Mouse (Mus musculus) liver, embryonic 13.5 days (tissue): ENCODE data around the gene Vmn2r84. TPM values are rescaled to one million over a fixed set of nuclear protein-coding genes. Genes with fewer than 3 reads are reported as not detected.
"Not testable (repeated sequence)": the region's sequence is repeated elsewhere in the genome, so short reads cannot be mapped to it uniquely, and the experiment has no call there.

ENCODE experiments used
- ATAC-seq: fragments of 200-750 bp; cut with Nextera tagmentation; 2 replicates; pipeline ENCODE4 v1.8.0; 2017; ENCODE audit warnings: low read depth, mild to moderate bottlenecking, moderate number of reproducible peaks, moderate library complexity
- DNase-seq: peaks from one replicate; pipeline ENCODE4 v3.0.0; 2022
- H3K27ac ChIP-seq: fragments of 300-500 bp; sonication (generic); 2 replicates; pipeline ENCODE4 v1.5.1; 2015; ENCODE audit warnings: moderate library complexity, mild to moderate bottlenecking, inconsistent platforms
- H3K27me3 ChIP-seq: fragments of 300-500 bp; sonication (generic); 2 replicates; pipeline ENCODE4 v1.6.1; 2015; ENCODE audit warnings: mild to moderate bottlenecking, inconsistent platforms
- H3K36me3 ChIP-seq: fragments of 300-500 bp; sonication (generic); 2 replicates; pipeline ENCODE4 v1.6.1; 2015; ENCODE audit warnings: mild to moderate bottlenecking, inconsistent platforms
- H3K4me1 ChIP-seq: fragments of 300-500 bp; sonication (generic); replicated peaks from 2 replicates; pipeline ENCODE4 v1.6.1; 2015; ENCODE audit warnings: inconsistent platforms
- H3K4me2 ChIP-seq: fragments of 300-500 bp; sonication (generic); 2 replicates; pipeline ENCODE4 v1.6.1; 2015; ENCODE audit warnings: inconsistent platforms, mild to moderate bottlenecking, moderate library complexity
- H3K4me3 ChIP-seq: fragments of 300-500 bp; sonication (generic); replicated peaks from 2 replicates; pipeline ENCODE4 v1.5.1; 2015; ENCODE audit warnings: mild to moderate bottlenecking, inconsistent platforms
- H3K9ac ChIP-seq: fragments of 300-500 bp; sonication (generic); 2 replicates; pipeline ENCODE4 v1.6.1; 2015; ENCODE audit warnings: mild to moderate bottlenecking, inconsistent platforms
- H3K9me3 ChIP-seq: fragments of 300-500 bp; sonication (generic); replicated peaks from 2 replicates; pipeline ENCODE4 v1.6.1; 2016; ENCODE audit warnings: inconsistent platforms
- WGBS: fragments of 180-500 bp; shearing (Covaris S2); methylation state at CpG from one replicate; pipeline ENCODE4 v1.1.7; 2015; ENCODE audit not compliant: insufficient replicate concordance; 5-methylcytosine and 5-hydroxymethylcytosine counted together
- polyA plus RNA-seq: library from polyadenylated mRNA; unstranded; fragments of >200 nt; fragmentation: Nextera tagmentation; extraction: Ambion mirVana; gene quantifications from 2 replicates; pipeline ENCODE4 v1.2.1, GENCODE M21; 2015

The Vmn2r84 gene
- polyA plus RNA-seq, 1 experiment from 2014 or later = 0.01 TPM

DNA sequence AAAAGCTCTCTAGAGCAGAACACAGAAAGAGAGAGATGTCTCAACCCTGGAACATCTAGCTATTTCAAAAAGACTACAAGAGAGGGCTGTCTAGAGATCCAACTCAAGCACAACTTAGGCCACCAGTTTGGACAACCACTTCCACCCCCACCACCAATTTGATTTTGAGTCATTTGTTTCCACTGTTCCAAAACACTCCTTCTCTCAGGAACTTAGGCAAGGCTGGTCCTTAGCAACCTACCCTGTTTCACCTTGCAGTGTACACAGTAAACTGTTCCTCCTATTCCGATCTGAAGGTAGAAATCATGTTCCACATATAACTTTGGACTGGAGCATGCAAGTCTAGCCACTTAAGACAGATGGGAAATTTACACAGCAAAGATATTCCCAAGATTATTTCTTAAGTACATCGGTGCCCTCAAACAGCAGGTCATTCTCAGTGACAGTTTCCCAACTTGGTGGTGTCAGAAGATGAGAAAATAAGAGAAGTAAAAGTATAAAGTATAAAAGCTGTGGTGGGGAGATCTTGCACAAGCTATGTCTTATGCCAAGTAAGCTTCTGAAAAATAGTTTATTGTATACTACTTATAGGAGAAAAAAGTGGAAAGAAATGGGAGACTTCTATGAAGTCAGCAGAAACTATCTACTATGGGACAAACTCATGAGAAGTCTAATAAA is 24.0 kb downstream of the Vmn2r84 start:
- Histone ChIP-seq H3K36me3 (no peaks in the 10 kb centered on the region), H3K4me2 (no peak overlapping the region), H3K9ac (no peak overlapping the region), H3K9me3 (no peaks in the 10 kb centered on the region), H3K27me3 (no peaks in the 10 kb centered on the region), H3K4me3 (no peak overlapping the region), H3K27ac (no peak overlapping the region), H3K4me1 (no peaks in the 10 kb centered on the region)
- ATAC-seq = no peak
- 70% methylated on average over 2 of the region's 2 CpGs for WGBS
- DNase-seq = no peak

GRCm38 (mm10) chr10:130368384-130368783 is 25.7 kb downstream of the Vmn2r84 start:
- Histone ChIP-seq H3K27ac (no peak overlapping the region), H3K4me1 (no peaks in the 10 kb centered on the region), H3K36me3 (no peaks in the 10 kb centered on the region), H3K4me3 (no peak overlapping the region), H3K9ac (no peak overlapping the region), H3K9me3 (no peaks in the 10 kb centered on the region), H3K4me2 (no peak overlapping the region), H3K27me3 (no peaks in the 10 kb centered on the region)
- DNase-seq (no peak), ATAC-seq (no peak)

DNA sequence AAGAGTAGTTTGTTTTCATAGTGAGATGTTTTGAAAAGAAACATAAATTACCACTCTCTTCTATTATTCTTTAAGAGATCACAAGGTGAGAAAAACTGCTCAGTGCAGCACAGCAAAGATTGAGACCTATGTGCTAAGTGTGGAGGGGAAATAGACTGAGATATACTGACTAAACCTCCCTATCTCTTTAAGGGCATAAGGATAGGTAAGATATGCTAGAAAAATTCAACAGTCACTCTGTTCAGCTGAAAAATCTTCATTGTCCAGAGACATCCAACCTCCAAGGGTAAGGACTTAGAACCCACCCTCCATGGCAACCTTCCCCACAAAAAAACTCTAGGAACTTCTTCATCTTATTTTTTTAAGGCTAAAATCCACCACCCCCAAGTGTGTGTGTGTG is 29.4 kb downstream of the Vmn2r84 start:
- H3K9ac ChIP-seq = no peak overlapping the region
- no peaks in the 10 kb centered on the region for H3K4me1 ChIP-seq
- H3K4me3 ChIP-seq = no peak overlapping the region
- no peak for DNase-seq
- no peak overlapping the region for H3K4me2 ChIP-seq
- H3K27me3 ChIP-seq = no peaks in the 10 kb centered on the region
- no peaks in the 10 kb centered on the region for H3K9me3 ChIP-seq
- no peak overlapping the region for H3K27ac ChIP-seq
- no peaks in the 10 kb centered on the region for H3K36me3 ChIP-seq
- ATAC-seq = no peak

- Histone ChIP-seq H3K4me1 (no peaks in the 10 kb centered on the region), H3K27ac (no peak overlapping the region), H3K4me3 (no peak overlapping the region), H3K9ac (no peak overlapping the region), H3K36me3 (no peaks in the 10 kb centered on the region), H3K9me3 (no peaks in the 10 kb centered on the region), H3K4me2 (no peak overlapping the region), H3K27me3 (no peaks in the 10 kb centered on the region)
- no peak for DNase-seq
- WGBS = 43% methylated on average over 2 of the region's 2 CpGs
- ATAC-seq = no peak
Observed at GRCm38 (mm10) chr10:130363438-130364164, 30.5 kb downstream of the Vmn2r84 start.

- no peaks in the 10 kb centered on the region for H3K27me3 ChIP-seq
- H3K4me1 ChIP-seq = no peaks in the 10 kb centered on the region
- no peaks in the 10 kb centered on the region for H3K9me3 ChIP-seq
- H3K4me3 ChIP-seq = no peak overlapping the region
- H3K9ac ChIP-seq = no peak overlapping the region
- no peak overlapping the region for H3K27ac ChIP-seq
- no peak for ATAC-seq
- H3K4me2 ChIP-seq = no peak overlapping the region
- DNase-seq = no peak
- H3K36me3 ChIP-seq = no peaks in the 10 kb centered on the region
- WGBS = 61% methylated on average over 1 of the region's 1 CpGs
Observed at GRCm38 (mm10) chr10:130344056-130344455, 50.1 kb downstream of the Vmn2r84 start.

GRCm38 (mm10) chr10:130340050-130340449 is 54.1 kb downstream of the Vmn2r84 start:
- not testable (repeated sequence) for H3K4me1 ChIP-seq, ATAC-seq

GRCm38 (mm10) chr10:130337581-130337980 is 56.6 kb downstream of the Vmn2r84 start:
- no peak for ATAC-seq
- H3K9me3 ChIP-seq = no peaks in the 10 kb centered on the region
- no peak overlapping the region for H3K4me2 ChIP-seq
- H3K4me1 ChIP-seq = no peaks in the 10 kb centered on the region
- H3K9ac ChIP-seq = no peak overlapping the region
- WGBS = 31% methylated on average over 2 of the region's 2 CpGs
- H3K36me3 ChIP-seq = no peaks in the 10 kb centered on the region
- no peaks in the 10 kb centered on the region for H3K27me3 ChIP-seq
- no peak overlapping the region for H3K4me3 ChIP-seq
- DNase-seq = no peak
- no peak overlapping the region for H3K27ac ChIP-seq

More at GRCm38 (mm10) chr10:130340050-130340449, 54.1 kb downstream of the Vmn2r84 start:
- not testable (repeated sequence) for H3K27ac ChIP-seq, H3K9ac ChIP-seq, H3K9me3 ChIP-seq, H3K4me3 ChIP-seq, DNase-seq, H3K4me2 ChIP-seq, H3K36me3 ChIP-seq, H3K27me3 ChIP-seq
- WGBS = 69% methylated on average over 4 of the region's 4 CpGs

DNA sequence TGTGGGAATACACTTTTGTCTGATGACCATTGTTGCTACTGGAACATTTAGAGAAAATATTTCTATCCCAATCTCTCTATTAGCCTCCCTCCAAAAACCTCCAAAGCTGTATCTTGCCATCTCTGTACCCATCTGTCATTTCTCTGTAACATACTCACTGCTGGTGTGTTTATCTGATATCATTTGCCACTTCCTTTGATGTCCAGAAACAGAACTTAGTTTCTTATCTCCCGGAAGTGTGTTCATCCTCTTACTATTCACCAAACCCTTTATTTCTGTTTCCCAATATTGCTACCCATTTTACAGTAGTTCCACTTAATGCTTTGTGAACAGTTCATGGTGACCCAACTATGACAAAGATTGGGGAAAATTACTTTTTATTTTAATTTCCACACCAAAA is 57.7 kb downstream of the Vmn2r84 start:
- Histone ChIP-seq H3K27ac (no peak overlapping the region), H3K9ac (no peak overlapping the region), H3K4me2 (no peak overlapping the region), H3K4me1 (no peaks in the 10 kb centered on the region), H3K4me3 (no peak overlapping the region), H3K9me3 (no peaks in the 10 kb centered on the region), H3K36me3 (no peaks in the 10 kb centered on the region), H3K27me3 (no peaks in the 10 kb centered on the region)
- no peak for ATAC-seq
- no peak for DNase-seq
- 13% methylated on average over 1 of the region's 1 CpGs for WGBS

- H3K9me3 ChIP-seq = no peaks in the 10 kb centered on the region
- WGBS = 75% methylated on average over 1 of the region's 1 CpGs
- ATAC-seq (no peak), DNase-seq (no peak)
- H3K27ac ChIP-seq = no peak overlapping the region
- H3K36me3 ChIP-seq = no peaks in the 10 kb centered on the region
- no peak overlapping the region for H3K9ac ChIP-seq
- no peaks in the 10 kb centered on the region for H3K4me1 ChIP-seq
- H3K4me3 ChIP-seq = no peak overlapping the region
- H3K4me2 ChIP-seq = no peak overlapping the region
- H3K27me3 ChIP-seq = no peaks in the 10 kb centered on the region
Observed at GRCm38 (mm10) chr10:130330711-130331110, 63.4 kb downstream of the Vmn2r84 start.

Other genes with a start within 250 kb of the Vmn2r84 start
- not detected in 2 replicates for gene Olfr825, start 227.6 kb downstream of the Vmn2r84 start, polyA plus RNA-seq
- not detected in 2 replicates for gene Olfr826, start 210.1 kb downstream of the Vmn2r84 start, polyA plus RNA-seq
- gene Olfr827, start 179.9 kb downstream of the Vmn2r84 start, polyA plus RNA-seq = not detected in 2 replicates
- gene Neurod4, start 114.1 kb downstream of the Vmn2r84 start, polyA plus RNA-seq = not detected in 2 replicates
- gene Tespa1, start 71.5 kb downstream of the Vmn2r84 start, polyA plus RNA-seq = 2.1 and 2.3 TPM in 2 replicates
- not detected in 2 replicates for gene Vmn2r85, start 35.4 kb upstream of the Vmn2r84 start, polyA plus RNA-seq
- gene Vmn2r86, start 61.7 kb upstream of the Vmn2r84 start, polyA plus RNA-seq = not detected in 2 replicates
- not detected in 2 replicates for gene Vmn2r87, start 103.1 kb upstream of the Vmn2r84 start, polyA plus RNA-seq